Mouse (Mus musculus): Measurements from ENCODE around the gene Pappa2. TPM values are rescaled to one million over a fixed set of nuclear protein-coding genes. Genes with fewer than 3 reads are reported as not detected.

Pappa2 gene
- total RNA-seq (2023): 0.05 TPM in 1 of 2 replicates, not detected in the other

DNA sequence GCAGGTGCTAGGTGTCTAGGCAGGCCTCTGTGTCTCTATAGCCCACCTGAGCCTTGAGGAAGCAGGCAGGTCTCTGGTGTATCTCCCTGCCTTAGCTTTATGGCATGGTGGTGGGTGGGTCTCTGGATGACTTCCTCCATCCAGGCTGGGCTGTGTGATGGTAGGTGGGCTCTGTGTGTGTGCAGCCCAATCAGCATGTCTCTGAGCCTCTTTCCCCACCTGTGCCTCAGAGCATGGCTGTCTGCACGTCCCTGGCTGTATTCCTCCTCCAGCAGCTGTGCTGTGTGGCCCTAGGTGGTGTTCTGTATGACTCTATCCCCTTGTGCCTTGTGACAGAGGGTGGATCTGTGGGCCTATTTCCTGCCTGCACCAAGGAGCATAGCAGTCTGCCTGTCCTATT is at the start of gene Pappa2:
Gene Pappa2, minus strand, starts transcription at position 101 of the 400 bp plus-strand sequence.

All from neutrophil, adult 65 days (primary cell).